Mouse (Mus musculus) hematopoietic stem cell, adult 5-6 weeks (primary cell): Measurements from ENCODE around the gene Trrap. TPM values are rescaled to one million over a fixed set of nuclear protein-coding genes. Genes with fewer than 3 reads are reported as not detected.

Source experiments
- ATAC-seq, 2 experiments: fragments of 125-278 bp in 1 of 2; replicated peaks in 1 of 2; 2 replicates each; pipeline ENCODE4 v1.8.0; 2016 to 2017; ENCODE audit warnings: inconsistent platforms in 2 of 2, mild to moderate bottlenecking in 2 of 2, moderate number of reproducible peaks in 2 of 2, low read depth in 1 of 2, moderate TSS enrichment in 1 of 2; ENCODE audit not compliant: low FRiP score in 2 of 2, poor library complexity in 2 of 2, severe bottlenecking in 2 of 2, insufficient read depth in 1 of 2, low TSS enrichment in 1 of 2
- total RNA-seq: library from RNA; stranded (forward); fragments of 172-1452, 232-1000 nt; gene quantifications from 2 replicates; pipeline ENCODE4 v1.2.3, GENCODE M21; 2017

Trrap gene
- total RNA-seq, 1 experiment from 2014 or later = 55.2 TPM

DNA sequence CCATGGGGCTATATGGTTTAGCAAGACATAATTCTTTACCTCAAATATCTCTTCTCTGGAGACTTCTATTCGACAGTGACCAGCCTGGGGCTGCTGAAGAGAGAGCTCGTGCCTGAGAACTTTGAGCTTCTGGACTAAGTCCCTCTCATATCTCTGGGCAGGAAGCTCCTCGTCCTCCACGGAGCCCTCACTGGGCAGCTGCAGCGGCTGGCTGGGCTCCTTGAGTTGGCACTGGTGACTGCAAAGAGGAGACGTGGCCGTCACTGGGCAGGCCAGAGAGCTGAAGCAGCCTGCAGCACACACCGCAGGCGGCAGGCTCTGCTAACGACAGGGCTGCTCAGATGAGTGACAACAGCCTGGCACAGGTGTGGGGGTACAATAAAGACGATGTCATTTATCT is 123.7 kb downstream of the Trrap start:
- no peak for ATAC-seq

DNA sequence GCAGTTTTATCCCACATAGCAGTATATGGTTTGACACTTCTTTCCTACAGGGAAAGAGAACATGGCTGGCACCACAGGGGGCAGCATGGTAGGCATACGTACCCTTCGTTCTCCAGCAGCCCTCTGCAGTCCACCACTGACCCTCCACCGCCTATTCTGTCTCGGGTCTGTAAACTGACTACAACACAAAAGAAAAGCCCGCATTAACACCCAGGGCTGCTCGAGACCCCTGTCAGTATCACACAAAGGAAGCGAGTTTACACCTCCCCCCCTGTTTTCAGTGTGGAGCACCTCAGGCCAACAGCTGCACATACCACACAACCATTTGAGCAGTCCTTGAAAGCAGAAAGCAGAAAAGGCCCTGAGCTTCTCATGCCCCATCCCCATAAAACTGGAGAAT is 130.3 kb downstream of the Trrap start:
- no peak for ATAC-seq

DNA sequence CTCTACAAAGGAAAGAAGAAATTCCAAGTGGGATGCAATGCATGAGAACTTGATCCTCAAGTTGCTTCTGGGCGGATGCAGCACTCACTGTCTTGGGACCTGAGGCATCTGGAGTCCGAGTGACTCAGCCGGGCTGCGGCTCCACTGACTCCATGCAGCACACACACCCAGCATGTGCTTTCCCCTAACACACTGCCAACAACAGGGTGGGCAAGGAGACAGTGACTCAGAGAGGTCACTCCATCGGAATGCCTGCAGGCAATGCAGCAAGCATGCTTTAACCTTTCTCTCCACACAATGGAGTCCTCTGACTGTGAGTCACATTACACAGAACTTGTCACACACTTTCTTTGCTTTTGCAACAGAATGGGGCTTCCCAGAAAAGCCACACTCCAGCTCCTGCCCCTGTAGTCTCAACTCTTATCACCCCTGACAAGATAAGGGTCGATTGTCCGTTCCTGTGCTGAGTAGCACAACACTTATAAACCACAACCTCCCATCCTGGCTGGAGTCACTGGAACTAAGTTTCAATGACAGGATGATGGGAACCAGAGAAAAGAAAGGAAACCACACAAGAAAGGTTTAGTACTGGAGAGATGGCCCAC is 131.0 kb downstream of the Trrap start:
- no peak for ATAC-seq

DNA sequence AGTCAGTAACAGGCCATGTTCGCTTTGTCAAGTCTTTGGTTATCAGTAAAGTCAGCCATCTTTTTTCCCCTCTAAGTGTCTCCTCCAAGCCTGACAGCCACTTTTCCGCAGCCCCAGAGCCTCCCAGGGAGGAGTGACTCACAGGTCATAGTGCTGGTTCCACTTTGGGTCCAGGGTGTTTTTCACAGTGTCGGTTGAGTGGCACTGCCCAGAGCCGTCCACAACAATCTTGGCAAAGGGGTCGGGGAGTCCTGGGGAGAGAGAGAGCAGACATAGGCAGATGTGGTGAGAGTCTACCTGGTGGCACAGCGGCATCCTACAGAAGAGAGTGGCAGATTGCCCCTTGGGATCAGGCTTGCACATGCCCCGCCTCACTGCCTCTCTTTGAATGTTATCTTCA is 133.5 kb downstream of the Trrap start:
- no peak for ATAC-seq

DNA sequence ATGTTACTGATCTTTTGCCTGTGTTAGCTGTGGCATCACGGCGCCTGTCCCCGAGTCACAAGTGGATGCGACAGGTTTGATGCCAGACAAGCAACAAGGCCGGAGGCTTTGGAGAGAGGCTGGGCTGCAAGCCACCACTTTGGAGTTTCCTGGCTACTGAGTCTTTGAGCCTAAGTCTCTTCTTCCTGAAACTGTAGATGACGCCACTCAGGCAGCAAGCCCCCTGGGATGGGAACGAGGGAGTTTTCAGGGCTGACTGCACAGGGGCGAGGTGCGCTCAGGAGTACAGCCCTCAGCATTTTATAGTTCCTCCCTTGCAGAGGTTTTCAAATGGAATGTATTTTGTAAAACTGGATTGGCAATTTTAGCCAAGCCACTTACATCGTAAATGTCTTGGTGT is 134.3 kb downstream of the Trrap start:
- ATAC-seq = no peak

DNA sequence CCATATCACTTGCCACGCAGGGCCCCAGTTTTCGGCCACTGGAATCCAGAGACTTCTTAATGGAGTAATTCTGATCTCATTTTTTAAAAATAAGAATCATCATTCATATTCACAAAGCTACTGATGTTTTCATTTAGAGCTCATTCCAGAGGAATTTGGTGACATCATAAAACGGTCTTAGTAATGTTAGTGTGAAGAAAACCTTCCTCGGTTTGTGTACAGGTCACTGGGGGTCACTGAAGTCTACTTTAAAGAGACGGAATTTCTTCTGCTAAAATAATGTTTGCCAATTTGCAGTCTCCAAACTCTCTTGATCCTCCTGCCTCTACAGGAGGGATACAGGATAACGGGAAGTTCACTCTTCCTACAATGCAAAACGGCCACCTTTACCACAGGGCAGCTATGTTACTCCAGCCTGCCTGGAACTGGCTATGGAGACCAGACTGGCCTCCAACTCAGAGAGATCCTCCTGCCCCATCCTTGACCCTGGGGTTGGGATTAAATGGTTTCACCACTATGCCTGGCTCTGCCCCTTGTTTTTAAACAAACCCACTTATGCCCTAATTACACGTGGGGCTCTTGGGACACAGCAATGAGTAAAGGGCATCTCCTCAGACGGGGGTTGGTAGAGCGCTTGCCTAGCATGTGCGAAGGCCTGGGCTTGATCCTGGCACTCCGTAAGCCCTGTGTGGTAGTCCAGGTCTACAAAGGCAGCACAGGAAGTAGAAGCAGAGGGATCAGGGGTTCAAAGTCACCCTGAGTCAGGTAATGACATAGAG is 137.0 kb downstream of the Trrap start:
- ATAC-seq = no peak

DNA sequence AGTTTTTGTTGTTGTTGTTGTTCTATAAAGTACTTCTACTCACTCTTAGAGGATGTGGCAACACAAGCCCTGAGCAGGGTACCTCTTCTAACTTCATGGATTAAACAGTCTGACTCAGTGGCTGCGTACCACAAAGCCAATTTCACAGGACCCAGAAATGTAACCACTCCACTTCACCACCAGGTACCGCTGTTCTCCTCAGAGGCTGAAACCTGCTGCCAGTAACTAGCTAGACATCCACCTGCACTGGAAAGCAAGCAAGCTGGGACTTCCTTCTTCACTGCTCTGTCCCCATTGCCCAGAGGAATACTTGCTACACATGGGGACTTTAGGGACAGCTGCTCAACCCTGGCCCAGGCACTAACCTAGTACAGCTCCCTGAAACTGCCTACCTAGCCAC is 140.1 kb downstream of the Trrap start:
- ATAC-seq = peak in 1 of 2 experiments; percentile 22; a peak in 1 of 4 replicates

Other genes with a start within 250 kb of the Trrap start
- not detected in 2 replicates for gene Nptx2, start 221.8 kb upstream of the Trrap start, total RNA-seq
- not detected in 2 replicates for gene Tmem130, start 5.9 kb upstream of the Trrap start, total RNA-seq
- gene Smurf1, start 198.1 kb downstream of the Trrap start, total RNA-seq = 7.9 and 10.4 TPM in 2 replicates